Mouse (Mus musculus) embryo, embryonic 10.5 days (tissue): ENCODE measurements around the gene Gm10408.
"Not testable (repeated sequence)": the region's sequence is repeated elsewhere in the genome, so short reads cannot be mapped to it uniquely, and the experiment has no call there.

Experiments used
- DNase-seq: peaks from one replicate; pipeline ENCODE4 v3.0.0-alpha.2; 2015; ENCODE audit warnings: low spot score

Gene Gm10408

DNA sequence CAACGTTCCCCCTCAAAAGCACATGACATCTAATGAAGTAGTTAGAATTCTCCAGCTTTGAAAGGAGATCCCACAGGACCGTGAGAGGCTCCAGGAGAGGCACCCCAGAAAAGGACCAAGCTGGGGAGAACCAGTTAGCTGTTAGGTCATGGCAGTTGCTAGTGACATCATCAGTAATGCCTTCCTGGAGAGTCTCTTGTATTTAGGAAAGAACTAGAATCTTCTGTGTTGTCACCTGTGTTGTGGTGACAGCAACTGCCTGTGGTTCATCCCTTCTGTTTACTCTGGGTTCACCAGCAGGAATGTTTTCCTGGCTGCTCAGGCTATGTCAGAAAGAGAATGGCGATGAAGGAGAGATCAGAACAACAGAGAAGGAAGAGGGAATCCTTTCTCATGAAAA, at the start of gene Gm10408:
Gene Gm10408, plus strand, starts transcription at position 301 of the 400 bp plus-strand sequence.
- DNase-seq = not testable (repeated sequence)

DNA sequence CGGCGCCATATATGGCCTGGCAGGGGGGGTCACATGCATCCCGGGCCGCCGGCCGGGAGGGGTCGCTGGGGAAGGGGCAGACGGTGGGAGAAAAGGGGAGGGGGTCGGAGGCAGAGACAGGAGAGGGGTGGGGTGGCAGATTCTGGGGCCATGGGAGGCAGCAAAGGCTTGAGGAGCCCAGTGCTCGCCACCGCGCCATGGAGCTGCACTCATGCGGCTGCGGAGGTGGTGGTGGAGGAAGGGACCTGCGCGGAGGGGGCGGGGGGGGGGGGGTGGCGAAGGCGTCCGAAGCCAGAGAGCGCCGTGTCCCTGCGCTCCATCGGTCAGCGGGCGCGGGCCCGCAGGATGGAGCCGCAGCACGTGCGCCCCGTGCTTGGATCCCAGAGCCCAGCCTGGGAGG, 36.9 kb upstream of the Gm10408 start, which contains the start of gene Gm10409:
Gene Gm10409, plus strand, starts transcription at position 301 of the 400 bp plus-strand sequence.
- DNase-seq = not testable (repeated sequence)

DNA sequence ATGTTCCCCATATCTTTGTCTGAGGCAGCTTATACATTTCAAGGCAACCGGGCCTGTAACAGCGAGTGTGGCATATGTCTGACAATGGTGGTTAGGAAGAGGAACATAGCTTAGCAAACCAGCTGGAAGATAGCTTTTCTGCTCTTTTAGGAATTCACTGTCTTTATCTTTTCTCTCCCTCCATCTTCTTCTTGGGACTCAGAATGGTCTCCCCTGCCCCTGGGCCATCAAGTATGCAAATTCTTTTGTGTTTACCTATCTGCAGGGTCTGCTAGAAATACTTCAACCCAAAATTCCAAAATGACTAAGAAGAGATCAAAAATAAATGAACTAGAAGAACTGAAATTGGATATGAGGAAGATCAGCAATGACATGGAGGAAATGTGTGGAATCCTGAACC, 21.4 kb upstream of the Gm10408 start, which contains the start of gene Gm3005:
Gene Gm3005, plus strand, starts transcription at position 301 of the 400 bp plus-strand sequence.
- DNase-seq = not testable (repeated sequence)
